In the genomic region with DNA sequence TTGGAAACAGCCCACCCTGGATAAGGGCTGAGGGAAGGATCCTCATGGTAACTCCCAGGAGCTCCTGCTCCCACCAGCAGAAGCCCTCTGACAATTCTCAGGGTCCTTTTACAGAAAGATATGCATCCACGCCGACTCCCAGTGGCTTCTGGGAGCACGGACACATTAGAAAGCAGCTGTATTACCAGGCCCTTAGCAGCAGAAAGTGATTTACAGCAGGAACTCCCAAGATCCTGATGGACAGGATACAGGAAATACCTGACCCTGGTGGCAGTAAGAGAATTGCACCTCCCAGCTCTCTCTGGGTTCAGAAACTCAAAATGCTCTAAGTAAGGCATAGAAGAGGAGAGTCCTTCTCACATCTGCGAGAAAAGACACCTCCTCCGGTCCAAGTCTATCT, we compare ENCODE assay signal across 31 mouse cellular contexts. TPM values are rescaled to one million over a fixed set of nuclear protein-coding genes. Genes with fewer than 3 reads are reported as not detected.
A peak's percentile ranks its signal among the peaks of the same experiment; 100 is the strongest.
DNase-seq lines count a peak whose midpoint lies in the region; ATAC-seq and TF ChIP-seq lines count a peak whose summit lies in the region.
"Had no signal": no experiment of that assay in that cellular context is flagged by ENCODE, and none has a peak within 500 bp of the region (broad histone marks: within the 10 kb centered on the region; RNA-seq: fewer than 3 reads in every experiment).

No protein-coding gene starts in this region.

- intact Hi-C loops in heart, postnatal 10 days (cut with DNase I), result no loop called here

- H3K4me2 ChIP-seq in kidney, postnatal 0 days (ENCODE audit: low read length), result no peak overlapping the region
- no peak overlapping the region for H3K4me2 ChIP-seq in kidney, embryonic 16.5 days (replicated peaks; ENCODE audit: low read depth, low read length)
- no peak overlapping the region for H3K4me2 ChIP-seq in midbrain, embryonic 11.5 days
- H3K4me2 ChIP-seq in midbrain, embryonic 13.5 days (replicated peaks), result no peak overlapping the region
- H3K4me2 ChIP-seq: embryonic facial prominence, embryonic 12.5 days; embryonic facial prominence, embryonic 15.5 days; heart, embryonic 13.5 days; hindbrain, embryonic 12.5 days; hindbrain, embryonic 15.5 days had no signal

- H3K9me3 ChIP-seq in kidney, postnatal 0 days (replicated peaks; ENCODE audit: low read length), result no peaks in the 10 kb centered on the region
- no peaks in the 10 kb centered on the region for H3K9me3 ChIP-seq in kidney, embryonic 16.5 days (ENCODE audit: low read length)
- no peaks in the 10 kb centered on the region for H3K9me3 ChIP-seq in midbrain, embryonic 11.5 days (ENCODE audit: control insufficient read depth, low read length)
- no peaks in the 10 kb centered on the region for H3K9me3 ChIP-seq in midbrain, embryonic 13.5 days
- H3K9me3 ChIP-seq: embryonic facial prominence, embryonic 12.5 days; embryonic facial prominence, embryonic 15.5 days; heart, embryonic 10.5 days; heart, embryonic 13.5 days; hindbrain, embryonic 12.5 days; hindbrain, embryonic 15.5 days had no signal

- peak; percentile 91 for DNase-seq in heart, adult 11 months
- no peak for DNase-seq in heart, postnatal 10 days
- DNase-seq in kidney, postnatal 0 days (ENCODE audit: low spot score), result no peak
- peak; percentile 66 for DNase-seq in midbrain, embryonic 11.5 days (ENCODE audit: low spot score, missing footprints)
- DNase-seq: adrenal gland, postnatal 10 days; adrenal gland, postnatal 36 days; B cell, adult 2 months; cerebellum, adult 11 months; cerebellum, adult 2 months; cerebellum, adult 9-11 months; cerebellum, postnatal 25 days; forebrain, postnatal 0 days; gastrocnemius, postnatal 36 days had no signal

- 58% methylated on average over 5 of the region's 5 CpGs for WGBS in kidney, postnatal 0 days
- 66% methylated on average over 5 of the region's 5 CpGs for WGBS in kidney, embryonic 16.5 days
- 95% methylated on average over 5 of the region's 5 CpGs for WGBS in midbrain, embryonic 11.5 days
- 91% methylated on average over 5 of the region's 5 CpGs for WGBS in midbrain, embryonic 13.5 days

- H3K4me3 ChIP-seq in kidney, postnatal 0 days (replicated peaks; ENCODE audit: low read depth, low read length), result no peak overlapping the region
- no peak overlapping the region for H3K4me3 ChIP-seq in kidney, embryonic 16.5 days (ENCODE audit: low read length)
- H3K4me3 ChIP-seq in midbrain, embryonic 11.5 days (ENCODE audit: low read depth, low read length), result no peak overlapping the region
- H3K4me3 ChIP-seq in midbrain, embryonic 13.5 days (replicated peaks), result no peak overlapping the region
- H3K4me3 ChIP-seq: embryonic facial prominence, embryonic 12.5 days; embryonic facial prominence, embryonic 15.5 days; heart, embryonic 10.5 days; heart, embryonic 13.5 days; hindbrain, embryonic 12.5 days; hindbrain, embryonic 15.5 days had no signal

- no peak overlapping the region for H3K9ac ChIP-seq in kidney, postnatal 0 days (ENCODE audit: low read depth, low read length)
- H3K9ac ChIP-seq in kidney, embryonic 16.5 days (replicated peaks; ENCODE audit: low read length), result no peak overlapping the region
- no peak overlapping the region for H3K9ac ChIP-seq in midbrain, embryonic 11.5 days (ENCODE audit: low read length)
- no peak overlapping the region for H3K9ac ChIP-seq in midbrain, embryonic 13.5 days (replicated peaks)
- H3K9ac ChIP-seq: embryonic facial prominence, embryonic 12.5 days; embryonic facial prominence, embryonic 15.5 days; forebrain, postnatal 0 days; heart, embryonic 13.5 days; hindbrain, embryonic 12.5 days; hindbrain, embryonic 15.5 days had no signal

- ATAC-seq in kidney, postnatal 0 days (replicated peaks; ENCODE audit: low FRiP score, low read depth), result no peak
- ATAC-seq in kidney, embryonic 16.5 days (ENCODE audit: low FRiP score, low TSS enrichment), result no peak
- ATAC-seq in midbrain, embryonic 11.5 days (ENCODE audit: low FRiP score), result no peak
- ATAC-seq in midbrain, embryonic 13.5 days, result no peak
- ATAC-seq: forebrain, embryonic 14.5 days; forebrain, postnatal 0 days; Patski had no signal

- H3K36me3 ChIP-seq in kidney, postnatal 0 days (ENCODE audit: insufficient read depth, low read length), result peaks cover 15% of the 10 kb centered on the region; the same call in 1 of the 2 replicates
- H3K36me3 ChIP-seq in kidney, embryonic 16.5 days (ENCODE audit: insufficient read depth, low read length), result peaks cover 41% of the 10 kb centered on the region
- no peaks in the 10 kb centered on the region for H3K36me3 ChIP-seq in midbrain, embryonic 11.5 days (ENCODE audit: control insufficient read depth, insufficient read depth, low read length)
- no peaks in the 10 kb centered on the region for H3K36me3 ChIP-seq in midbrain, embryonic 13.5 days
- H3K36me3 ChIP-seq: embryonic facial prominence, embryonic 12.5 days; G1E; hindbrain, embryonic 12.5 days; hindbrain, embryonic 15.5 days had no signal

- TF ChIP-seq CTCF in kidney, postnatal 0 days (IDR thresholded peaks at IDR 0.05; ENCODE audit: low read depth), result 0 out of 2 replicates have a peak, but pooled peaks have one; percentile 6

- 0 out of 2 replicates have a peak, but pooled peaks cover 1% of the 10 kb centered on the region for H3K4me1 ChIP-seq in kidney, postnatal 0 days (replicated peaks; ENCODE audit: insufficient read depth, low read length)
- H3K4me1 ChIP-seq in kidney, embryonic 16.5 days (ENCODE audit: insufficient read depth, low read length), result peaks cover 12% of the 10 kb centered on the region
- no peaks in the 10 kb centered on the region for H3K4me1 ChIP-seq in midbrain, embryonic 11.5 days (ENCODE audit: control insufficient read depth, insufficient read depth, low read length)
- H3K4me1 ChIP-seq in midbrain, embryonic 13.5 days (replicated peaks), result no peaks in the 10 kb centered on the region
- H3K4me1 ChIP-seq: embryonic facial prominence, embryonic 15.5 days; hindbrain, embryonic 12.5 days; hindbrain, embryonic 15.5 days had no signal

- H3K27me3 ChIP-seq in kidney, postnatal 0 days (ENCODE audit: insufficient read depth, low read length), result no peaks in the 10 kb centered on the region
- H3K27me3 ChIP-seq in kidney, embryonic 16.5 days (ENCODE audit: insufficient read depth, low read length), result no peaks in the 10 kb centered on the region
- H3K27me3 ChIP-seq in midbrain, embryonic 11.5 days (ENCODE audit: control insufficient read depth, insufficient read depth, low read length), result no peaks in the 10 kb centered on the region
- H3K27me3 ChIP-seq in midbrain, embryonic 13.5 days, result no peaks in the 10 kb centered on the region
- H3K27me3 ChIP-seq: CH12.LX; embryonic facial prominence, embryonic 12.5 days; embryonic facial prominence, embryonic 15.5 days; heart, embryonic 13.5 days; hindbrain, embryonic 12.5 days; hindbrain, embryonic 15.5 days; Patski had no signal

- H3K27ac ChIP-seq in kidney, postnatal 0 days, result no peak overlapping the region
- no peak overlapping the region for H3K27ac ChIP-seq in kidney, embryonic 16.5 days (ENCODE audit: low read length)
- no peak overlapping the region for H3K27ac ChIP-seq in midbrain, embryonic 11.5 days (ENCODE audit: low read depth, low read length)
- H3K27ac ChIP-seq in midbrain, embryonic 13.5 days, result no peak overlapping the region
- H3K27ac ChIP-seq: embryonic facial prominence, embryonic 12.5 days; embryonic facial prominence, embryonic 15.5 days; heart, embryonic 10.5 days; heart, embryonic 13.5 days; hindbrain, embryonic 12.5 days; hindbrain, embryonic 15.5 days had no signal

RNA-seq across cellular contexts. Expression of a gene that starts 15.0 kb away (rescaled TPM):
- total RNA-seq in heart, postnatal 10 days (2021), result 10 to 100 TPM; 42.7 to 49.2 TPM
- polyA plus RNA-seq in kidney, postnatal 0 days (2015; fragmentation: Nextera tagmentation; extraction: Ambion mirVana), result 7.6 and 7.9 TPM in 2 replicates
- 12.0 and 13.9 TPM in 2 replicates for polyA plus RNA-seq in kidney, embryonic 16.5 days (2015; fragmentation: Nextera tagmentation; extraction: Ambion mirVana)
- polyA plus RNA-seq in midbrain, embryonic 11.5 days (2014; fragmentation: Nextera tagmentation; extraction: Ambion mirVana), result 1.1 TPM in 2 replicates
- 0.89 and 1.1 TPM in 2 replicates for polyA plus RNA-seq in midbrain, embryonic 13.5 days (2015; fragmentation: Nextera tagmentation; extraction: Ambion mirVana)
- total RNA-seq: CH12.LX; common myeloid progenitor, adult 5-6 weeks; granulocyte monocyte progenitor cell, adult 5-6 weeks had no signal
- polyA plus RNA-seq: G1E had no signal

RNA-seq across cellular contexts. Expression of a gene that starts 59.1 kb away (rescaled TPM):
- total RNA-seq in heart, postnatal 10 days (2021), result under 1 TPM; 0.07 to 0.36 TPM
- 0.03 TPM in 1 of 2 replicates, not detected in the other for polyA plus RNA-seq in kidney, postnatal 0 days (2015; fragmentation: Nextera tagmentation; extraction: Ambion mirVana)
- polyA plus RNA-seq in kidney, embryonic 16.5 days (2015; fragmentation: Nextera tagmentation; extraction: Ambion mirVana), result 0.04 and 0.12 TPM in 2 replicates
- not detected in 2 replicates for polyA plus RNA-seq in midbrain, embryonic 11.5 days (2014; fragmentation: Nextera tagmentation; extraction: Ambion mirVana)
- not detected in 2 replicates for polyA plus RNA-seq in midbrain, embryonic 13.5 days (2015; fragmentation: Nextera tagmentation; extraction: Ambion mirVana)
- total RNA-seq: adrenal gland, adult 18-20 months; adrenal gland, postnatal 10 days; adrenal gland, postnatal 36 days; CH12.LX; common myeloid progenitor, adult 5-6 weeks; forebrain, postnatal 0 days; granulocyte monocyte progenitor cell, adult 5-6 weeks; hematopoietic stem cell, adult 5-6 weeks had no signal
- polyA plus RNA-seq: cerebellum, adult 2 months; forebrain, embryonic 11.5 days; forebrain, embryonic 14.5 days; forebrain, postnatal 0 days; frontal cortex, adult 2 months; G1E; hindbrain, embryonic 12.5 days; hindbrain, embryonic 15.5 days had no signal

Comparison
In these comparisons a context has a peak if more than half of its experiments do, and no peak if none do; other contexts are left out.
1. DNase-seq: peak in heart, adult 11 months (single experiment) and midbrain, embryonic 11.5 days (single experiment); none in heart, postnatal 10 days (0 of 2) and kidney, postnatal 0 days (single experiment).